Mouse (Mus musculus) G1E (cell line): ENCODE measurements around the gene Mtmr6. TPM values are rescaled to one million over a fixed set of nuclear protein-coding genes. Genes with fewer than 3 reads are reported as not detected.

ENCODE experiments used
- ATAC-seq: 2 replicates; pipeline ENCODE4 v1.8.0; 2016; ENCODE audit warnings: mild to moderate bottlenecking; ENCODE audit not compliant: insufficient number of reproducible peaks, poor library complexity, low FRiP score, severe bottlenecking; ENCODE audit errors: extremely low read depth
- DNase-seq: peaks from one replicate; pipeline ENCODE4 v3.0.0; 2012; ENCODE audit warnings: low spot score
- H3K27me3 ChIP-seq: 2 replicates; pipeline ENCODE4 v1.6.1; 2012; ENCODE audit warnings: mild to moderate bottlenecking, low read length, inconsistent platforms; ENCODE audit not compliant: insufficient read depth
- H3K36me3 ChIP-seq: replicated peaks from 2 replicates; pipeline ENCODE3; 2012; ENCODE audit warnings: mild to moderate bottlenecking, inconsistent platforms
- H3K4me1 ChIP-seq: 2 replicates; pipeline ENCODE4 v1.6.1; 2012; ENCODE audit warnings: low read depth, low read length, inconsistent platforms, mixed read lengths; ENCODE audit not compliant: insufficient read depth
- H3K4me3 ChIP-seq: 2 replicates; pipeline ENCODE4 v1.5.1; 2012; ENCODE audit warnings: low read depth, mild to moderate bottlenecking, inconsistent platforms, low read length, moderate library complexity, mixed read lengths
- H3K9me3 ChIP-seq: replicated peaks from 2 replicates; pipeline ENCODE4 v1.6.1; 2012; ENCODE audit warnings: inconsistent platforms
- CTCF ChIP-seq: IDR thresholded peaks from 2 replicates; pipeline ENCODE4 v1.5.1; 2012; ENCODE audit warnings: low read depth, low read length, inconsistent platforms, mixed read lengths
- GATA1 ChIP-seq: IDR thresholded peaks from 2 replicates; pipeline ENCODE4 v1.6.1; 2012; ENCODE audit warnings: borderline replicate concordance, low read length, inconsistent platforms, mixed read lengths
- GATA2 ChIP-seq: IDR thresholded peaks from 2 replicates; pipeline ENCODE4 v1.6.1; 2012; ENCODE audit warnings: low read depth, low read length, inconsistent platforms, borderline replicate concordance
- POLR2AphosphoS5 ChIP-seq: IDR thresholded peaks from 2 replicates; pipeline ENCODE4 v1.6.1; 2012; ENCODE audit warnings: low read depth, low read length, inconsistent platforms; ENCODE audit not compliant: insufficient replicate concordance
- TAL1 ChIP-seq: conservative IDR thresholded peaks from 2 replicates; pipeline ENCODE4 v1.6.1; 2012; ENCODE audit warnings: low read depth, low read length, inconsistent platforms, mixed read lengths
- polyA plus RNA-seq: library from polyadenylated mRNA; stranded (reverse); fragments of >175 nt; gene quantifications from 2 replicates; pipeline ENCODE4 v1.2.3, GENCODE M21; 2012
- total RNA-seq, 2 experiments: library from RNA; stranded (forward) in 1 of 2; stranded (reverse) in 1 of 2; fragments of 200-1000 nt in 1 of 2; fragments of >200 nt in 1 of 2; fragmentation: Nextera tagmentation in 1 of 2; gene quantifications; 2 replicates each; pipeline ENCODE4 v1.2.3; 2014 to 2017

Mtmr6 gene
- total and polyA plus RNA-seq, 3 experiments = 10.0 to 67.6 (median 28.4) TPM

DNA sequence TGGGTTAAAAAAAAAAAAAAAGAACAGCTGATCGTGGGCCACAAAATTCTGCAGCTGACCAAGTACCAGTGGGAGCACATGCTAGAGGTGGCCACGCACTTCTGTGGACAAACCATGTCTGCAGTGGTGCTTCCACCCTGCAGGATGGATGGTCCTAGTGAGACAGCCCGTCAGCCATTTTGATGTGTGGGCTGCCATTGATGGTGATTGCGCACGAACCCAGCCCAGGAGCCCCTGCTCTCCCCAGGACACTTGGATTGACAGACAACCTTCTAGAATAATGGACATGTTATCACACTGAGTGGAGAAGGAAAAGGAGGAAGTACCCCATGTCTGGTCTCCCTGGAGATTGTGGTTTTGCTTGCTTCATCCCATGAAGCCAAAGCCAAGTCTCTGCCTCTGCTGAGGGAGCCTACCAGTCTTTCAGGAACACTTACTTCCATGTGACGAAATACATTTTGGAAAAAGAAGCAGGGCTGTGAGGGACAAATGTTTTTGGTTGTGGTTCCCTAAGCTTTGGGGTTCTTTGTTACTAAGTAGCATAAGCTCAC, 80.4 kb downstream of the Mtmr6 start:
- peaks cover 7% of the 10 kb centered on the region for H3K27me3 ChIP-seq
- H3K4me1 ChIP-seq = no peaks in the 10 kb centered on the region
- H3K9me3 ChIP-seq = no peaks in the 10 kb centered on the region
- no peaks in the 10 kb centered on the region for H3K36me3 ChIP-seq
- no peak for ATAC-seq
- H3K4me3 ChIP-seq = no peak overlapping the region; the same call in 1 of the 2 replicates
- TF ChIP-seq TAL1 (no peak), GATA1 (no peak), POLR2AphosphoS5 (no peak), CTCF (no peak), GATA2 (no peak)
- DNase-seq = no peak

Other genes with a start within 250 kb of the Mtmr6 start
- not detected in 2 replicates for gene Atp8a2, start 68.0 kb upstream of the Mtmr6 start, total RNA-seq (2014; fragmentation: Nextera tagmentation)
- gene Atp8a2, start 68.0 kb upstream of the Mtmr6 start, total RNA-seq (2017) = under 0.01 and 0.11 TPM in 2 replicates
- not detected in 2 replicates for gene Atp8a2, start 68.0 kb upstream of the Mtmr6 start, polyA plus RNA-seq
- not detected in 2 replicates for gene Nupl1, start 13.8 kb upstream of the Mtmr6 start, total RNA-seq (2014; fragmentation: Nextera tagmentation)
- 0.06 and 0.11 TPM in 2 replicates for gene Nupl1, start 13.8 kb upstream of the Mtmr6 start, total RNA-seq (2017)
- not detected in 2 replicates for gene Nupl1, start 13.8 kb upstream of the Mtmr6 start, polyA plus RNA-seq
- 88.9 and 91.1 TPM in 2 replicates for gene Gm49336, start 13.7 kb upstream of the Mtmr6 start, total RNA-seq (2014; fragmentation: Nextera tagmentation)
- gene Gm49336, start 13.7 kb upstream of the Mtmr6 start, total RNA-seq (2017) = 127 and 129 TPM in 2 replicates
- gene Gm49336, start 13.7 kb upstream of the Mtmr6 start, polyA plus RNA-seq = 7.9 and 9.7 TPM in 2 replicates
- gene Amer2, start 108.0 kb downstream of the Mtmr6 start, total RNA-seq (2014; fragmentation: Nextera tagmentation) = not detected in 2 replicates
- 0.16 TPM in 1 of 2 replicates, not detected in the other for gene Amer2, start 108.0 kb downstream of the Mtmr6 start, total RNA-seq (2017)
- not detected in 2 replicates for gene Amer2, start 108.0 kb downstream of the Mtmr6 start, polyA plus RNA-seq